In genomic region chr11:109678291-109678690, GRCm38 (mm10) we compare ENCODE assay signal across 15 mouse cellular contexts.
DNase-seq lines count a peak whose midpoint lies in the region.
"Had no signal": no experiment of that assay in that cellular context is flagged by ENCODE, and none has a peak within 500 bp of the region (broad histone marks: within the 10 kb centered on the region; RNA-seq: fewer than 3 reads in every experiment).

No protein-coding gene starts in this region.

- peak; percentile 20 for DNase-seq in lung, postnatal 36 days
- DNase-seq in lung, postnatal 14 days = no peak
- DNase-seq in ES-CJ7 (ENCODE audit: low read depth, low spot score) = peak; percentile 25
- peak; percentile 42 for DNase-seq in induced T-regulatory cell, adult 2 months (ENCODE audit: low read depth)
- DNase-seq in retina, embryonic 14.5 days (ENCODE audit: low spot score) = no peak
- no peak for DNase-seq in kidney, postnatal 25 days
- no peak for DNase-seq in right cerebral cortex, adult 18-20 months
- DNase-seq: adrenal gland, postnatal 14 days; cerebellum, adult 11-12 months; cerebellum, adult 9-11 months; cerebellum, postnatal 36 days; embryo, embryonic 11 days; gastrocnemius, adult 2 months; gastrocnemius, postnatal 36 days; heart, postnatal 14 days had no signal

Comparison
In these comparisons a context has a peak if more than half of its experiments do, and no peak if none do; other contexts are left out.
1. DNase-seq: peak in lung, postnatal 36 days (single experiment), ES-CJ7 (single experiment) and induced T-regulatory cell, adult 2 months (single experiment); none in lung, postnatal 14 days (single experiment), retina, embryonic 14.5 days (single experiment), kidney, postnatal 25 days (0 of 2) and right cerebral cortex, adult 18-20 months (single experiment).